Mouse (Mus musculus) cerebellum, postnatal 14 days (tissue): ENCODE measurements around the gene Rsph1.

Experiments used
- DNase-seq, 2 experiments: peaks; one replicate each; pipeline ENCODE4 v3.0.0; 2021; ENCODE audit warnings: mixed read lengths in 2 of 2

The Rsph1 gene

GRCm38 (mm10) chr17:31300736-31301135, 23.6 kb upstream of the Rsph1 start:
- no peak for DNase-seq

- DNase-seq: no peak
These were observed 22.8 kb upstream of the Rsph1 start for GRCm38 (mm10) chr17:31299981-31300380.

- DNase-seq: peak in 1 of 2 experiments; percentile 53
These were observed 21.4 kb upstream of the Rsph1 start for GRCm38 (mm10) chr17:31298419-31299209.

DNA sequence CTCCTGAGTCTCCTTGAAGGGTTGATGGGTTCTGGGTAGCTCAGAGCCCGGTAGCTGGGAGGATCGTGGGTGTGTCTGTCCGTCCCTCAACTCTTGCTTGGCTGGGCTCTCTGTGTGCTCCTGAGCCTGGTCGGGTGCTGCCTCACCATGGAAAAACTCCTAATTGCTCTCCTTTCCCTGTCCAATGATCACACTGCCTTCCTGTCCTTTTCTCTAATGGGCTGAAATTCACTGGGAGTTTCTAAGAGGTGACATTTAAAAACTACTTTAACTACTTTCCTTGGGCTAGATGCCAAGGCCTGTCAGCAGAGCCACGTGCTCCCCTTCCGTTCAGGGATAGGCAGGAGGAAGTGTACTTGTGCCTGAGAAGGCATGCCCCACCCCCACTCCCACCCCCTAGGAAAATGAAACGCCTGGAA, 20.3 kb upstream of the Rsph1 start:
- DNase-seq: no peak

DNA sequence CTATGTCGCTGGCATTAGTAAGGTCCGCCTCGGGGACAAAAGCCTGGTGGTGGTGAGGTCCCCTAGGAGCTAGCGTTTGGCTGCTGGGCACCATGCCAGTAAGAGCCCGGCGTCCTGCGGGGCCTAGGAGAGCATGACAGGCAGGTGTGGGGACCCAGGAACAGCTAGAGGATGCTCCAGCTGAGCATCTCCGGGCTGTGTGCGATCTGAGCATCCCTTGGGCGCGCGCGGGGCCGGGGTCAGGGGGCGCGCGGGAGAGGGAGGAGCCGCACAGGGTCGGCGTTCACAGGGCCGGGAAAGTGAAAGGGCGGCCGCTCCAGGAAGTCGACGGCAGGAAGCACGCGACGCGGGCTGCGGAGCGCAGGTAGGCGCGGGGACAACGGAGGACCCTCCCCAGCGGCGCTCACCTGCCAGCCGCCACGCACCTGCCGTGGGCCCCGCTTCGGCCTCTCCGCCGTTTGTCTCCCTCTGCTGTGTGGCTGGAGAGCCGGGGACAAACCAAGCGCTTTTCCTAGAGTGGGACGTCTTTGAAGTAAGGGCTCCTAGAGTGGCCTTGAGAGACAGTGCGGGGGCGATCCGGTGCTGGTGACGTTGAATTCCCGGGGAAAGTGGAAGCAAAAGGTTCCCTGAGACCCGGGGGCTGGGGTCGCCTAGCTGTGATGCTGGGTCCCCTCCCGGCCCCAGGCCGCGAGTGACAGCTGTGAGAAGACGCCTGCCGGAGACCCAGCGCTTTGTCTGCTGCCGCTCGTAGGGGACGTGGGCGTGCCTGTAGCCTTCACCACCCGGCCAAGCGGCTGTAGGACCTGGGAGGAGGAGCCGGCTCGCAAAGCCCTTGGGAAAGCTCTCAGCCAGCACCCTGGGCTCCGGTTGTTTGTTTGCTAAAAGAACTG, 19.0 kb upstream of the Rsph1 start:
- DNase-seq: peak; percentile 73 to 81

GRCm38 (mm10) chr17:31295215-31295891, 18.2 kb upstream of the Rsph1 start:
- peak; percentile 59 to 69 for DNase-seq

DNA sequence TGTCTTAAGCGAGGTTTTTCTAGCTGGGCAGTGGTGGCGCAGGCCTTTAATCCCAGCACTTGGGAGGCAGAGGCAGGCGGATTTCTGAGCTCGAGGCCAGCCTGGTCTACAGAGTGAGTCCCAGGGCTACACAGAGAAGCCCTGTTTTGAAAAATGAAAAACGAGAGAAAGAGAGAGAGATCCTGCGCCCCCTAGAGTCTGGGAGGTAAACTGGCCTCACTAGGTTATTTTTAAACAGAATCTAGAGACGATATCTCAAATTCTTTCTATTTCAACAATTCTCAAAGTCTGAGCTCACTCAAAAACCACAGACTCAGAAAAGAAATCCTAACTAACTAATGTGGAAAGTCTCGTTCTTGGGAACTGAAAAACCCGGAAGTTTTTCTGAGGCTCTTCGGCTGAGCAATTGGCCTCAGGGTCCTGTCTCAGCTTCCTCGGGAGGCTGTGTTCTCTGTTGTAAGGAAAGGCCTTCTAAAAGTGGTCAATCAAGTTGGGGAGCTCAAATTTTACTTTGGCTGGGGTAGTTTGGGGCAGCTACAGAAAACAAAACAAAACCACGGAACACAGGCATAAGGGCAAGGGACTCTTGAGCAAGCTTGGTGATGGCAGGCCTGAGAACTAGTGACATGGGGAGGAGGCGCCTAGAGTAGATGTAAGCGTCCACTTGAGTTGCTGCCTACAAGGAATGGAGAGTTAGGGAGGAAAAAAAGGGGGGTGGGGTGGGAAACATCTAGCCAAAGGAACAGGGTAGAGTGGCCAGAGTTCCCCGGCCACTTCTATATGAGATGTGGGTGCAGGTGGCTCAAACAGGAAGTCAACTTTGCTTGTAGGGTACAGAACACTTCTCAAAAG, 17.4 kb upstream of the Rsph1 start:
- no peak for DNase-seq

DNA sequence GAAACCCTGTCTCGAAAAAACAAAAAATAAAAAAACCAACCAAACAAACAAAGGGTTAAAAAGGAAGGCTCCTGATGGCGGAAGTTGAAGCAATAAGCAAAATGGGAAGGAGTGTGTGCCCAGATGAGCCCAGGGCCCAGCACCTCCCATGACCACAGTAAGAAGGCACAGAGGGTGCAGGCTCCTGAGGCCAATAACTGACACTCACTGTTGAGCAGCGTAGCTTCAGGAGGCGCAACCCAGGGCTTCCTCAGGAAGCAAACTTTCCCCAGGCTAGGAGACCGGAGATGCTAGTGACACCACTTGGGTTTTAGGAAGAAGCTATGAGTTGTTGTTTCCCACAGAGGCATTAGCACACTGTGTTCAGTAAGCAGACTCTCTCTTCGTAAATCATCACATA, 13.7 kb upstream of the Rsph1 start:
- DNase-seq: no peak

GRCm38 (mm10) chr17:31290311-31290710, 13.1 kb upstream of the Rsph1 start:
- no peak for DNase-seq

DNA sequence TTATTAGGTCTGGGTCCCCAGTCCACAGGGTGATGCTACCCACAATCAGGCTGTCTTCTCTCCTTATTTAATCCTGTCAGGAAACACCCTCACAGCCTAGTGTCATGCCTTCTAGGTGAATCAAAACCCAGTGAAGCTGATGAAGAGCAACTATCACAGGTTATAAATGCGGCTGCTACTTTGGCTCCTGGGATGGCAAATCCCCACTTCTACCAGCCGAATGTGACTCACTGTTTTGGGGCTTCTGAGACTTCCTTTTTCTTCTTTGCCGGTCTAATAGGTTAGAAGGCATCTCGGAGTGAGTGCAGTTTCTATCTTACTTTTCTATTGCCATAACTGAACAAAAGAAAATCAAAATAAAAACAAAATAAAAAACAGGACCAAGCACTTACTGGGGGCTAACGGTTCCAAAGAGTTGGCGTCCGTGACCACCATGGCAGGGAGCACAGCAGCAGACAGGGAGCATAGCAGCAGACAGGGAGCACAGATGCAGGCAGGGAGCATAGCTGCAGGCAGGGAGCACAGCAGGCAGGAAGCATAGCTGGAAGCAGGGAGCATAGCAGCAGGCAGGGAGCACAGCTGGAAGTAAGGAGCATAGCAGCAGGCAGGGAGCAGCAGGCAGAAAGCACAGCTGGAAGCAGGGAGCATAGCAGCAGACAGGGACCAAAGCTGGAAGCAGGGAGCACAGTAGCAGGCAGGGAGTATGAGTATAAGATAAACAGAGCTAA, 12.0 kb upstream of the Rsph1 start:
- DNase-seq: no peak

GRCm38 (mm10) chr17:31287216-31287615, 10.0 kb upstream of the Rsph1 start:
- DNase-seq: no peak

DNA sequence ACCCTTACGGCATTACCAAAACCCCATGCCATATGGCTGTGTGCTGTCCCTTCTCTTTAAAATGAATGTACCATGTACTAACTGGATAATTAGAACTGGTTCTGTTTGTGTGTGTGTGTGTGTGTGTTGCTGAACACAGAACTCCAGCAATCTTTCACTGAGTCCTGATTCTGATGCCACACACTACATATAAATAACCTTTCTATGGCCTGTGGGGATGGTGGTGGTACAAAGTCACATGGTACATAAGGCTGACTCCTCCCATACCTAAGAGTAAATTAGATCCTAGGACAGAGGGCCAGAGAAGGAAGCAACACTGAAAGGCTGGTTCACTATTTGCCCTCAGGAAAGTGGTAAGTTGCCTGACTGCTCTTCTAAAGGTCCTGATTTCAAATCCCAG, 9.3 kb upstream of the Rsph1 start, which contains the start of gene Slc37a1:
Gene Slc37a1, plus strand, starts transcription at position 301 of the 400 bp plus-strand sequence.
- DNase-seq: no peak

- DNase-seq: peak; percentile 58 to 65
These were observed 8.7 kb upstream of the Rsph1 start for GRCm38 (mm10) chr17:31285867-31286266.

DNA sequence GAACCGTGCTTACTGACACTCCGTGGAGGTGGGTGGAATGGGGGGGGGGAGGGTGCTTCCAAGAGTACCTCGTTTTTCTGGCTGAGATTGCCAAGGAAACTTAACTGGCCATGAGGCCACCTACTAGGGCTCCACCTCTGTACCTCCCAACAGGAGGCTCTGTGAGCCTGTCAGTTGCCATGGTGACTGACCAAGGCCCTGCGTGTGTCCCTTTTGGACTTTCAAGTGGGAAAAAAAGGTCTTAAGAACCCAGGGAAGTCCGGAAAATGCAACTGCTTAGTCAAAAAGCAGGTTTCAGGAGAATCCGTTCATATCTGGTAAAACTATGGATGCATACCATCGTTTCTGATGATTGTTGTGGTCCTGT, 5.5 kb upstream of the Rsph1 start:
- DNase-seq: no peak

DNA sequence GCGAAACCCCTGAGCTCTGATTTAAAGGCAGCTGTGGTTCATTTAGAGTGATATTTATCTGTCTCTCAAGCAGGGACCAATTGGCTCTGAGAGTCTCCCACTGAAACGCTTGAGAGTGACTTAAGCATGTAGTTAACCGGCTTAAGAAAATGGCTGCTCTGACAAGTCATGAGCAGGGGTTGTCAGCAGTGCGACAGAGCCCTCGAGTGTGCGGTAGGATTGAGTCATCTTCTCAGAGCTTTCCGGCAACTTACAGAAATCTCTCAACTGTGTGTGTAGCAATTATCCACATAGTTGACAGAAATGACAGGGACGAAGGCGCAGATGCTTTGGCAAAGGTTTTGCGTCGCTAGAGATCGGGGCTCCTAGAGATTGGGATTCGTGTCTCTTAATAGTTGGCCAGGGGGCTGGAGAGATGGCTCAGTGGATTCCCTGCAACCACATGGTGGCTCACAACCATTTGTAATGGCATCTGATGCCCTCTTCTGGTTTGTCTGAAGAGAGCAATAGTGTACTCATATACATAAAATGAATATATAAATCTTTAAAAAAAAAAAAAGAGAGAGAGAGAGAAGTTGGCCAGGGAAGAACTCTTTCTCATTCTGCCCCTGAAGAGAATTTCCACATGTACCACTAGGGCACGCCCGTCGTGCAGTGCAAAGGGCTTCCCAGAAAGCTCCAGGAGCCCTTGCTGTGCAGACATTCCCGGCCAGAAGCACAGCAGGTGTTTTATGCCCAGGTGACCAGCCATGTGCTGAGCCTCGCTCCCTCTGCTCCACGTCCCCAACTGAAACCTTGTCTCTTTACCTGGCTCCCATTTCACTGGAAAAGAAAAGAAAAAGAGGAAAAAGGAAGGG, 4.9 kb upstream of the Rsph1 start:
- peak; percentile 56 for DNase-seq

GRCm38 (mm10) chr17:31280269-31280668, 3.1 kb upstream of the Rsph1 start:
- no peak for DNase-seq

DNA sequence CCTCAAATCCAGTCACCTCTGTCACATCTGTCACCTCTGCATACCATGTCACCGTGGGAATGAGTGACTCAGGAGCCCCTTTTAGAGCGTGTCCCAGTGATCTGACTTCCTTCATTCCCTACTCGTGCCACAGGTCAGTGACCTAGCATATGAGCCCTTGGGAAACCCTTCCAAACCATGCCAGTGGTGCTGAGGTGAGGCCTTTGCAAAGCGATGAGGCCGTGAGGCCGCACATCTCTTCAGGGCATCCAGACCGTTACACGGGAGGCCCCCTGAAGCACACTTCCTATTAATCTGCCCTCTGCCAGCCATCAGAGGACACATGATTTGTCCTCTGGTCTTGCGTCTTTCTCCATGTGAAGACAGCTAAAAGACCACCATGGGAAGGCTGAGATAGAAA, 2.4 kb upstream of the Rsph1 start:
- no peak for DNase-seq

GRCm38 (mm10) chr17:31277931-31278330, 748 bp upstream of the Rsph1 start:
- no peak for DNase-seq

- no peak for DNase-seq
These were observed 819 bp downstream of the Rsph1 start for GRCm38 (mm10) chr17:31276207-31276921.

DNA sequence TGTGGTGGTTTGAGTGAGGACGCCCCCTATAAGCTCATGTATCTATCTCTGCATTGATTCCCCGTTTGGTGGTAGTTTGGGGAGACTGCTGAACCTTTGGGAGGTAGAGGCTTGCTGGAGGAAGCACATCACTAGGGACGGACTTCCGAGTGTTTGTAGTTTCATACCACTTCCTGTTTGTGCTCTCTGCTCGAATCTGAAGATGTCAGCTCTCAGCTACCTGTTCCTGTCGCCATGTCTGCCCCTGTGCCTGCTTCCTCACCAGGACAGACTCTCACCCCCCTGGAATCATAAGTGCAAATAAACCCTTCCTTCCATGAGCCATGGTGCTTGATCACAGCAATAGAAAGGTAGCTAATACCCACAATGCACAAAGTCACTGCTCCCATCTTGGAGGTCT, 2.0 kb downstream of the Rsph1 start:
- no peak for DNase-seq
